Mouse (Mus musculus) bone marrow macrophage, adult 2 months (primary cell): ENCODE measurements around the gene Sos2.

Experiments
- CTCF ChIP-seq: IDR thresholded peaks from 2 replicates; pipeline ENCODE4 v1.5.1; 2012; ENCODE audit warnings: low read depth, mild to moderate bottlenecking, low read length, moderate library complexity
- POLR2A ChIP-seq: IDR thresholded peaks from 2 replicates; pipeline ENCODE4 v1.6.1; 2012; ENCODE audit warnings: mild to moderate bottlenecking, low read depth, low read length, borderline replicate concordance

DNA sequence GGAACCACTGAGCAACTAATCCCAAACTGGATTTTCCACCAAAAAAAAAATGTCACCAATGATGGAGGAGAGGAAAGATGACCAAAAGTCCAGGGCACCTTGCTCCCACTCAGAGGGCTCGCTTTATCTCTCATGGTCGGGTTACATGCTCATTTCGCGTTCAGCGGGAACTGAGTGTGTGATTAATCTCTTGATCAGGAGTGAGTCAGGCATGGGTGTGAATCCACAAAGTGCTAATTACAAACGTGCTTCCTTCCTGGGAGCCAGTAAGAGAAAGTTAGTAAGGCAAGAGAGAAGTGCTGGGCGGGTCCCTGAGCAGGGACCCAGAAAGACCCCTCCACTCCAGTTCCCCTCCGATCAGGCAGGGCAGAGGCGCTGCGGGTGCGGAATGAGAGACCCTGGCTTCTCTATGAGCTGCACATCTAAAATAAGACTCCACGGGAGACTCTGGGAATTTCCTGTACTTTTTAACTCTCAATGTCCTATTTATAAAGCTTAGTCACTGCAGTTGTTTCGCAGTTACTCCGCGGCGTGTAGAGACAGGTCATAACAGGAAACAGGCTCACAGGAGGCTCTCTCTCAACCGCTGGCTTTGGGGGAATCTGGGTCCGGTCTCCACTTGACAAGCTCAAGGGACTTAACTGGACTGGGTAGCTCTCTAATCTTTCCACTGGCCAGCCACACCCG is 143.8 kb downstream of the Sos2 start:
- TF ChIP-seq POLR2A = no peak
- no peak for TF ChIP-seq CTCF
